Mouse (Mus musculus): ENCODE measurements around the gene Igfbp5. TPM values are rescaled to one million over a fixed set of nuclear protein-coding genes. Genes with fewer than 3 reads are reported as not detected.

The Igfbp5 gene
- polyA plus RNA-seq, 1 experiment from 2014 or later: 94.0 TPM

DNA sequence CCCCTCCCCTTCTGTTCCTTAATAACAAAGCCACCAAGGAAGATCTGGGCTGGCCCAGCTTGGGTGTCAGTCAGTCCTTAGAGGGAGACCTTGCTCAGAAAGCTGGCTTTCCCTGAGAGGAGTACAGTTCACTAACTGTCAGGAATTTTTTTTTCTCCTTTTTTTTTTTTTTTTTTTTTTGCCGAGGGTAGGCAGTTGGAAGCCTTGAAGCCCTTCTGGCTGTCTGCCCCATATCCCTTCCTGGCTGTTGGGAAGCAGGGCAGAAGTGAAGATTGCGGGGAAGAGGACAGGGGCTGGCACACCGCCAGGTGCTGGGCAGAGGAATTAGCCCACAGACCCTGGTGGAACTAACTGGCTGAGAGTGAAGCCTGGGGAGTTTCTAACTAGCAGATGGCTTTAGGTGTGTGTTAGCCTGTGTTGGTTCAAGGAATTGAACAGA is 42.0 kb downstream of the Igfbp5 start:
- H3K36me3 ChIP-seq: peaks cover 3% of the 10 kb centered on the region; the same call in 1 of the 2 replicates
- H3K4me2 ChIP-seq: no peak overlapping the region
- H3K9ac ChIP-seq: no peak overlapping the region
- 36% methylated on average over 3 of the region's 3 CpGs for WGBS
- peaks cover 28% of the 10 kb centered on the region for H3K4me1 ChIP-seq
- H3K4me3 ChIP-seq (replicated peaks): no peak overlapping the region
- peak overlapping the region; percentile 49; the same call in 1 of the 2 replicates for H3K27ac ChIP-seq
- H3K27me3 ChIP-seq: no peaks in the 10 kb centered on the region
- H3K9me3 ChIP-seq (replicated peaks): no peaks in the 10 kb centered on the region
- peak; percentile 41; the same call in 1 of the 2 replicates for ATAC-seq (replicated peaks; ENCODE audit: low FRiP score)

DNA sequence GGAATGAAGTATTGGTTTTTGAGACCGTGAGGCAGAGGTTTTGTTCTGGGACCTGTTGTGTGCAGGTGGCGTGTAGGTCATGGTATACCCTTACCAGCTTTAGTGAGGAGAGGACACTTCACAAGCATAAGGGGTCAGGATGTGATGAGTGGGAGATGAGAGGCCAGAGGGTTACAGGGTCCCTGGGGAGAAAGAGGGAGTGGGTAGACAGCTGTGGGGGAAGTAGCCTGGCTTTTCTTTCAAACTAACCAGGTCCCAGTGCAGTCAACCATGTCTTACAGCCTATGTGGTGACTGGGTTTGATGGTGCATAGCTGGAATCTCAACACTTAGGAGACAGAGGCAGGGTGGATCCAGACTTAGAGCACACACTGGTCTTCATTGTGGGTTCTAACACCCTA is 44.2 kb downstream of the Igfbp5 start:
- peaks cover 51% of the 10 kb centered on the region for H3K4me1 ChIP-seq
- H3K27ac ChIP-seq: 0 out of 2 replicates have a peak overlapping the region, but pooled peaks have one; percentile 32
- no peaks in the 10 kb centered on the region for H3K9me3 ChIP-seq (replicated peaks)
- 51% methylated on average over 2 of the region's 2 CpGs for WGBS
- no peaks in the 10 kb centered on the region for H3K27me3 ChIP-seq
- H3K4me2 ChIP-seq: no peak overlapping the region
- no peaks in the 10 kb centered on the region for H3K36me3 ChIP-seq
- no peak for ATAC-seq (replicated peaks; ENCODE audit: low FRiP score)
- no peak overlapping the region for H3K4me3 ChIP-seq (replicated peaks)
- H3K9ac ChIP-seq: no peak overlapping the region

DNA sequence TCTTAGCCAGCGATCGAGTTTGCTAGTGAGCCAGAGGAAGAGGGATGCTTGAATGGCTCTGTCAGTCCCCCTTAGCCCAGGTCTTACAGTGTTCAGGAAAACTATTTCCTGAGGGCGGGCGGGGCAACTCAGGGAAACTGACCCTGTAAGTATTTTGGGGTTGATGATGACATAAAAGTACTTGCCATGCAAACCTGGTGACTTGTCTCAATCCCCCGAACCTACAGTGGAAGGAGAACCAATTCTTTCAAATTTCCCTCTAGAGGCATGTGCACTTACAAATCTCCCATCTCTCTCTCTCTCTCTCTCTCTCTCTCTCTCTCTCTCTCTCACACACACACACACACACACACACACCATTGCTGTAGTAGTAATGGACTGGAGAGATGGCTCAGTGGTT is 45.8 kb downstream of the Igfbp5 start:
- no peak for ATAC-seq (replicated peaks; ENCODE audit: low FRiP score)
- 90% methylated on average over 5 of the region's 5 CpGs for WGBS
- Histone ChIP-seq H3K4me3 (replicated peaks) (no peak overlapping the region), H3K4me1 (peaks cover 66% of the 10 kb centered on the region), H3K27ac (no peak overlapping the region), H3K4me2 (no peak overlapping the region), H3K27me3 (no peaks in the 10 kb centered on the region), H3K9me3 (replicated peaks) (no peaks in the 10 kb centered on the region), H3K36me3 (no peaks in the 10 kb centered on the region), H3K9ac (no peak overlapping the region)

DNA sequence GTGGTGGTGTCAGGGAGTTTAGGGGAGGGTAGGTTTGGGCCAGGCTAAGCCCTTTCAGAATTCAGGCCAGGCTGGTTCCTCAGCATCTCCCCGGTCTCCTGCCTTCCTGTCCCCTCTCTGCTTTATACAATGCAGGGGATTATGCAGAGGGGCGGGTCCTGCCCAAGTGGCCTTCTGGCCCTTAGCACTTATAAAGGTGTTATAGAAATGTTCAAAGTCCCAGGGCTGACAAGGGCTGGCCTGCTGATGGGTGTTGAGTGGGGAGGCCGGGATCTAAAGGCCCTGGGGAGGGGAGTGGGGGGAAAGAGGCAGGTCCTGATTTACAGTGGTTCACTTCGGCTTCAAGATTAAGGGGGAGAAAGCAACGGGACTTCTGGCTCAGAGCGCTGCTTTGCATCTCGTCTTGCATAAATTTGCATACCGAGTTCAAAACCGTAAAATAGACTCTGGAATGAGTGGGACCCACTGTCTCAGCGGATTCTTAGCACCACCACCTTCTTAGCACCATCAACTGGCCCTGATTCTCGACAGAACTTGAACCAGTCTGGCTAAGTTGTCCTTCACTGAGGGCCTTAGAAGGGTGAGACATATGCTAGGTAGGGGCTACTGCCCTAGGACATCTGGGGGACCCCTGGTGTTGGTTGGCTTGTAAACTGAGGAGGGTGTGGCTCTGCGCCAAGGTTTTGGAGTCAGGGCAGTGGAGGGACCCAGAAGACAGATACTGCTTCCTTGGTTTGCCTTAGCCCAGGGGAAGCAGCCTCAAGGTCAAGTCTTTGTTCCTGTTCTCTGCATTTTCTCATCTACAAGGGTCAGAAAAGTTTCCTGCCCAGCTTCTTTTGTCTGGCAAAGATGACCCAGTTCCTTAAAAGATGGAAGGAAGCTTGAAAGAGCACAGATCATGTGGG is 47.0 kb downstream of the Igfbp5 start:
- peak overlapping the region; percentile 96 for H3K4me2 ChIP-seq
- H3K9ac ChIP-seq: no peak overlapping the region
- peaks cover 63% of the 10 kb centered on the region for H3K4me1 ChIP-seq
- no peak for ATAC-seq (replicated peaks; ENCODE audit: low FRiP score)
- 26% methylated on average over 12 of the region's 12 CpGs for WGBS
- H3K4me3 ChIP-seq (replicated peaks): peak overlapping the region; percentile 61; the same call in 1 of the 2 replicates
- H3K27ac ChIP-seq: no peak overlapping the region
- H3K9me3 ChIP-seq (replicated peaks): no peaks in the 10 kb centered on the region
- no peaks in the 10 kb centered on the region for H3K36me3 ChIP-seq
- H3K27me3 ChIP-seq: no peaks in the 10 kb centered on the region

DNA sequence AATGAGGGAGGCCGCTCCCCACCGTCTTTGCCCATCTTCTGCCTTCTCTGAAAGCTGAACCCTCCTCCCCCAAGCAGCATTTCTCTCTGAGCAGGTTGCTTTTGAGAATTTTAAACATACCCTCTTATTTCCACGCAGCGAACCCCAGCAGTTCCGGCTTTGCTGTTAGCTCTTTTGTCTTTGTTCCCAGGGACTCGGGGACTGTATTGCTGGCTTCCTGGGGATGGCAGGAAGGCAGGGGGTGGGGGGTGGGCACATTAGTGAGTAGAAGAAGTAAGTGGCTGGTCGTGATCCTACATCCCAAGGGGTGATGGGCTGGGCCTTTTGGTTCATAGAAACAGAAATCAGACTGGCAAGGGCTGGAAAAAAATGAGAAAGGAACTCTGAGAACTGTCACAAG is 47.8 kb downstream of the Igfbp5 start:
- Histone ChIP-seq H3K4me1 (peaks cover 57% of the 10 kb centered on the region), H3K9ac (peak overlapping the region; percentile 26; the same call in 1 of the 2 replicates), H3K27me3 (no peaks in the 10 kb centered on the region), H3K4me3 (replicated peaks) (peak overlapping the region; percentile 61), H3K4me2 (peak overlapping the region; percentile 96), H3K27ac (peak overlapping the region; percentile 48; the same call in 1 of the 2 replicates), H3K36me3 (no peaks in the 10 kb centered on the region), H3K9me3 (replicated peaks) (no peaks in the 10 kb centered on the region)
- no peak for ATAC-seq (replicated peaks; ENCODE audit: low FRiP score)
- 15% methylated on average over 7 of the region's 7 CpGs for WGBS

DNA sequence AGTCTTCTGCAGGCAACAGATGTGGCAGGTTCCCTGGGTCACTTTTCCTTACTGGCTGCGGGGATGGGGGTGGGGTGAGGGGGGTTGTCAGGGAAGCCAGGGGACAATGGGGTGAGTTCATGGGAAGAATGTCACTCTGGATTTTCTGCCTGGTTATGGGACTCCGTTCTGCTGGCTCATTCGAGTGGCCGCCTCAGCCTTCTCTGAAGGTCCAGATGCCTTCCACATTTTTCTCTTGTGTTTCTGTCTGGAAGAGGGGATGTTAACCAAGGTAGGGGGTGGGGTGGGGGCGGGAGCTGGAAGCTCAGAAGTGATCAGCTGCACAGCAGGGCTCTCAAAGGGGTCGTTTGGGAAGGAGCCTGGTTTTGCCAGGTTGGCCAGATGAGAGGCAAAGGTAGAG is 48.2 kb downstream of the Igfbp5 start:
- Histone ChIP-seq H3K27ac (peak overlapping the region; percentile 48; the same call in 1 of the 2 replicates), H3K27me3 (no peaks in the 10 kb centered on the region), H3K4me2 (peak overlapping the region; percentile 96), H3K4me1 (peaks cover 57% of the 10 kb centered on the region), H3K9me3 (replicated peaks) (no peaks in the 10 kb centered on the region), H3K36me3 (no peaks in the 10 kb centered on the region), H3K4me3 (replicated peaks) (peak overlapping the region; percentile 61), H3K9ac (peak overlapping the region; percentile 26; the same call in 1 of the 2 replicates)
- 9% methylated on average over 6 of the region's 6 CpGs for WGBS
- ATAC-seq (replicated peaks; ENCODE audit: low FRiP score): no peak

DNA sequence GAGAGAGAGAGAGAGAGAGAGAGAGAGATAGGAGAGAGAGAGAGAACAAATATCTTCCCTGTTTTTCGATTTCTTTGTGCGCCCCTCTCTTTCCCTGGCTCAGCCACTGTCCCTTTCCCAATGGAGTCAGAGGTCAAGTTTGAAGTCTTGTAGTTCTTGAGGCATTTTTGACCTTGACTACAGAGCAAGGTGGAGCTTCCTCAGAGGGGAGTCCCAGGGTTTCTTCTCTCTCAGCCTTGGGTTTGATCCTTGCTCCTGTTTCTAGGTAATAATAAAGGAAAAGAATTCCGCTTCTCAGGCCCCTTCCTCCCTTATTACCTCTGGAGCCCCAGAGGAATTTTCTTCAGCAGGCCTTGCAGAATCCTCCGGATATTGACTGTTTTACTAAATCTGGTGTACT is 48.8 kb downstream of the Igfbp5 start:
- H3K27ac ChIP-seq: no peak overlapping the region
- H3K36me3 ChIP-seq: no peaks in the 10 kb centered on the region
- no peaks in the 10 kb centered on the region for H3K9me3 ChIP-seq (replicated peaks)
- H3K27me3 ChIP-seq: no peaks in the 10 kb centered on the region
- WGBS: 17% methylated on average over 4 of the region's 4 CpGs
- peak overlapping the region; percentile 96 for H3K4me2 ChIP-seq
- no peak for ATAC-seq (replicated peaks; ENCODE audit: low FRiP score)
- H3K4me1 ChIP-seq: peaks cover 57% of the 10 kb centered on the region
- H3K9ac ChIP-seq: peak overlapping the region; percentile 54; the same call in 1 of the 2 replicates
- peak overlapping the region; percentile 61 for H3K4me3 ChIP-seq (replicated peaks)

DNA sequence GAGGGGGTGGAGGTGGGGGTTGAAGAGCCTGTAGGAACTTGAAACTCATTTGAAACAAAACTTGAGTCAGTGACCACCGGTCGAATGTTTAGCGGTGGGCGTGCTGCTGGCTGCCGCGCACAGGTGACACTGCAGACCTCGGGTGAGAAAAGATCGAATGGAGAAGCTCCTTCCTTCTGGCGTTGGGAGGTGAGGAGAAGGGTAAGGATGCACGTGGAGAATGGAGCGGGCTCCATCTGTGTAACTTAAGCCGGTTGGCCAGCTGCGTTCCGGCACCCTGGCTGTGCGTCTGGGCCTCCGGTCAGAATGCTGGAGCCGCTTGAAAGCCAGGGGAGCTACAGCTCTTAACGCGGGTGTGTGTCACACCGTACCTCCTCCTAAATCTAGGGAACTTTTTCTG is 49.4 kb downstream of the Igfbp5 start:
- Histone ChIP-seq H3K27me3 (no peaks in the 10 kb centered on the region), H3K9ac (peak overlapping the region; percentile 54), H3K9me3 (replicated peaks) (no peaks in the 10 kb centered on the region), H3K4me2 (peak overlapping the region; percentile 96), H3K4me1 (peaks cover 53% of the 10 kb centered on the region), H3K36me3 (no peaks in the 10 kb centered on the region), H3K4me3 (replicated peaks) (peak overlapping the region; percentile 61), H3K27ac (no peak overlapping the region)
- ATAC-seq (replicated peaks; ENCODE audit: low FRiP score): 0 out of 2 replicates have a peak, but pooled peaks have one; percentile 52
- WGBS: under 1% methylated on average over 20 of the region's 20 CpGs

DNA sequence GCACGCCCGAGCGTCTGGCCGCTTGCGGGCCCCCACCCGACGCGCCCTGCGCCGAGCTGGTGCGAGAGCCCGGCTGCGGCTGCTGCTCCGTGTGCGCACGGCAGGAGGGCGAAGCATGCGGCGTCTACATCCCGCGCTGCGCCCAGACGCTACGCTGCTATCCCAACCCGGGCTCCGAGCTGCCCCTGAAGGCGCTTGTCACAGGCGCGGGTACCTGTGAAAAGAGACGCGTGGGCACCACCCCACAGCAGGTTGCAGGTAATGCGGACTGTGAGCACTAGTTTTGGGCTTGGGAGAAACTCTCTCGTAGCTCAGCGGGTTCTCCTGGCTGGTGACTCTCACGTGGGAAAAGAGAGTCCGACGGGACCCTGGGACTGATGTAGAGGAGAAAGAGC is 50.0 kb downstream of the Igfbp5 start:
- no peaks in the 10 kb centered on the region for H3K36me3 ChIP-seq
- peak overlapping the region; percentile 54 for H3K9ac ChIP-seq
- no peaks in the 10 kb centered on the region for H3K9me3 ChIP-seq (replicated peaks)
- ATAC-seq (replicated peaks; ENCODE audit: low FRiP score): 0 out of 2 replicates have a peak, but pooled peaks have one; percentile 14
- H3K27ac ChIP-seq: peak overlapping the region; percentile 59
- peaks cover 47% of the 10 kb centered on the region for H3K4me1 ChIP-seq
- no peaks in the 10 kb centered on the region for H3K27me3 ChIP-seq
- peak overlapping the region; percentile 61 for H3K4me3 ChIP-seq (replicated peaks)
- H3K4me2 ChIP-seq: peak overlapping the region; percentile 96
- WGBS: under 1% methylated on average over 37 of the region's 37 CpGs

DNA sequence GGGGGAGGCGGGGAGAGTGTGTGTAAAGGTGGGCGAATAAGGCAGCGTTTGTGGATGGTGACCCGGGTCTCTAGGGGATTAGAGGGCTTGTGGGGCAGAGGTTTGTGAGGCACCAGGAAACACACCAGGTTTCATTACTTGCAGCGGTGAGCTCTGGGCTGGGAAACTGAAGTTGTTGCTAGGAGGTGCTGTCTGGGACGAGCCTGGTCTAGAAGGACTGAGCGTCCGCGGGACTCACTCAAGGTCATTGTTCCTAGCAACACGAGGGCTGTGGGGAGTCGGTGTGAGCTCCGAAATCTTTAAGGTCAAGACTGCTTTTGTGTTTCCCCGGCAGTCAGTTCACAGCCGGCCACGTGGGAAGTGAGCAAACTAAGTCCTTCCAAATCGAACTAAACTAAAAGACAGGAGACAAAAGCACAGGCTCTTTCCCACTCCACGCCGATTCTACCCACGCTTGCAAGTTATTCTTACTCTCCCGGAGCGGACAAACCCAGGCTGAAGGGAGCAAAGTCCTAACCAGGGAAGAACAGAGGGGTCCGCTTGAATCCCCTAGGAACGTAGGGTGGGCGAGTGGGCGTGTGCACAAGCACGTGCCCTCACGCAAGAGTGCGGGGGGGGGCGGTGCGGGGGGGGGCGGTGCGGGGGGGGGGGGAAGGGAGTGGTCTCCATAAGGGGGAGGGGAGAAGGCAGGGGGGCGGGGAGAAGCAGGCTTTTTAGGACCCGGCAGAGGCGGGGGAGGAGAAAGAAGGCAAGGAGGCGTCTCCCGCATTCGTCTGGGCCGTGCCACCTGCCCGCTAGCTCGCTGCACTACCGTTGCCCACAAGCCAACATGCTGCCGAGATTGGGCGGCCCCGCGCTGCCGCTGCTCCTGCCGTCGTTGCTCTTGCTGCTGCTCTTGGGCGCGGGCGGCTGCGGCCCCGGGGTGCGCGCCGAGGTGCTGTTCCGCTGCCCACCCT is 50.7 kb downstream of the Igfbp5 start, which contains the start of gene Igfbp2:
Gene Igfbp2 (plus strand): TSS at position 753 of the 956 bp plus-strand sequence.
- Histone ChIP-seq H3K4me2 (peak within 1 kb of the TSS; percentile 96), H3K36me3 (no peaks in the 10 kb centered on the region), H3K27me3 (no peaks in the 10 kb centered on the region), H3K9ac (peak within 1 kb of the TSS; percentile 54), H3K9me3 (replicated peaks) (no peaks in the 10 kb centered on the region), H3K4me1 (peaks cover 47% of the 10 kb centered on the region), H3K27ac (peak within 1 kb of the TSS; percentile 66), H3K4me3 (replicated peaks) (peak within 1 kb of the TSS; percentile 61)
- WGBS: under 1% methylated on average over 50 of the region's 58 CpGs
- ATAC-seq (replicated peaks; ENCODE audit: low FRiP score): peak; percentile 61

DNA sequence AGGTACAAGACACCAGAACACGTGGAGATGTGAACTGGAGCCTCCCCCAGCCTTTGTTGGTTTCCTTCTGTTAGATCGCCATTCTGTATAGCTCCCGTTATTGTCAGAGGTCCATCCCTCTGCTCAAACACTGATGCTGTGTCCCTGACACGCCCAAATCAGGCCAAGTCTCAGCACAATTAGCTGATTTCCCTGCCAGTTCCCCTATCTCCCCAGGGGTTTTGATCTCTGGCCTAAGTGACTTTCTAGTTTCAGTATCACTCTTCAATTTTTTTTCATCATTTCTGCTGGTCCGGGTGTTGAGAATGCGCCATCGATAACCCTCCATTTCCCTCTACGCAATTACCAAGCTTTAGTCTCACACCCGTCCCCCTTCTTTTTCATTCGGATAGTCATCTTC is 51.8 kb downstream of the Igfbp5 start:
- H3K4me2 ChIP-seq: no peak overlapping the region
- ATAC-seq (replicated peaks; ENCODE audit: low FRiP score): no peak
- no peaks in the 10 kb centered on the region for H3K9me3 ChIP-seq (replicated peaks)
- H3K9ac ChIP-seq: no peak overlapping the region
- 83% methylated on average over 10 of the region's 10 CpGs for WGBS
- H3K36me3 ChIP-seq: no peaks in the 10 kb centered on the region
- no peak overlapping the region for H3K27ac ChIP-seq
- no peak overlapping the region for H3K4me3 ChIP-seq (replicated peaks)
- no peaks in the 10 kb centered on the region for H3K27me3 ChIP-seq
- peaks cover 43% of the 10 kb centered on the region for H3K4me1 ChIP-seq

All from kidney, embryonic 15.5 days (tissue).